Mouse (Mus musculus) liver, embryonic 13.5 days (tissue): ENCODE results near the gene Arl4c. TPM values are rescaled to one million over a fixed set of nuclear protein-coding genes. Genes with fewer than 3 reads are reported as not detected.
"Not testable (repeated sequence)": the region's sequence is repeated elsewhere in the genome, so short reads cannot be mapped to it uniquely, and the experiment has no call there.

Experiments
- ATAC-seq: fragments of 200-750 bp; cut with Nextera tagmentation; 2 replicates; pipeline ENCODE4 v1.8.0; 2017; ENCODE audit warnings: low read depth, mild to moderate bottlenecking, moderate number of reproducible peaks, moderate library complexity
- DNase-seq: peaks from one replicate; pipeline ENCODE4 v3.0.0; 2022
- H3K27ac ChIP-seq: fragments of 300-500 bp; sonication (generic); 2 replicates; pipeline ENCODE4 v1.5.1; 2015; ENCODE audit warnings: moderate library complexity, mild to moderate bottlenecking, inconsistent platforms
- H3K27me3 ChIP-seq: fragments of 300-500 bp; sonication (generic); 2 replicates; pipeline ENCODE4 v1.6.1; 2015; ENCODE audit warnings: mild to moderate bottlenecking, inconsistent platforms
- H3K36me3 ChIP-seq: fragments of 300-500 bp; sonication (generic); 2 replicates; pipeline ENCODE4 v1.6.1; 2015; ENCODE audit warnings: mild to moderate bottlenecking, inconsistent platforms
- H3K4me1 ChIP-seq: fragments of 300-500 bp; sonication (generic); replicated peaks from 2 replicates; pipeline ENCODE4 v1.6.1; 2015; ENCODE audit warnings: inconsistent platforms
- H3K4me2 ChIP-seq: fragments of 300-500 bp; sonication (generic); 2 replicates; pipeline ENCODE4 v1.6.1; 2015; ENCODE audit warnings: inconsistent platforms, mild to moderate bottlenecking, moderate library complexity
- H3K4me3 ChIP-seq: fragments of 300-500 bp; sonication (generic); replicated peaks from 2 replicates; pipeline ENCODE4 v1.5.1; 2015; ENCODE audit warnings: mild to moderate bottlenecking, inconsistent platforms
- H3K9ac ChIP-seq: fragments of 300-500 bp; sonication (generic); 2 replicates; pipeline ENCODE4 v1.6.1; 2015; ENCODE audit warnings: mild to moderate bottlenecking, inconsistent platforms
- H3K9me3 ChIP-seq: fragments of 300-500 bp; sonication (generic); replicated peaks from 2 replicates; pipeline ENCODE4 v1.6.1; 2016; ENCODE audit warnings: inconsistent platforms
- WGBS: fragments of 180-500 bp; shearing (Covaris S2); methylation state at CpG from one replicate; pipeline ENCODE4 v1.1.7; 2015; ENCODE audit not compliant: insufficient replicate concordance; 5-methylcytosine and 5-hydroxymethylcytosine counted together
- polyA plus RNA-seq: library from polyadenylated mRNA; unstranded; fragments of >200 nt; fragmentation: Nextera tagmentation; extraction: Ambion mirVana; gene quantifications from 2 replicates; pipeline ENCODE4 v1.2.1, GENCODE M21; 2015

Arl4c gene
- polyA plus RNA-seq, 1 experiment from 2014 or later, result 0.83 TPM

- WGBS, result 65% methylated on average over 3 of the region's 3 CpGs
- Histone ChIP-seq H3K27ac (no peak overlapping the region), H3K4me3 (no peak overlapping the region), H3K27me3 (no peaks in the 10 kb centered on the region), H3K9me3 (no peaks in the 10 kb centered on the region), H3K4me2 (no peak overlapping the region), H3K4me1 (peaks cover 10% of the 10 kb centered on the region), H3K9ac (no peak overlapping the region), H3K36me3 (no peaks in the 10 kb centered on the region)
- DNase-seq, result no peak
- no peak for ATAC-seq
Measured at GRCm38 (mm10) chr1:88641194-88641593, 60.8 kb downstream of the Arl4c start.

GRCm38 (mm10) chr1:88639432-88640281 is 62.4 kb downstream of the Arl4c start:
- ATAC-seq (no peak), DNase-seq (no peak)
- no peak overlapping the region for H3K4me2 ChIP-seq
- no peak overlapping the region for H3K4me3 ChIP-seq
- 30% methylated on average over 10 of the region's 10 CpGs for WGBS
- H3K9ac ChIP-seq, result no peak overlapping the region
- H3K4me1 ChIP-seq, result peaks cover 14% of the 10 kb centered on the region; the same call in 1 of the 2 replicates
- no peaks in the 10 kb centered on the region for H3K27me3 ChIP-seq
- H3K27ac ChIP-seq, result no peak overlapping the region
- H3K9me3 ChIP-seq, result no peaks in the 10 kb centered on the region
- no peaks in the 10 kb centered on the region for H3K36me3 ChIP-seq

GRCm38 (mm10) chr1:88638622-88639021 is 63.4 kb downstream of the Arl4c start:
- no peak overlapping the region for H3K27ac ChIP-seq

GRCm38 (mm10) chr1:88636579-88637161 is 65.4 kb downstream of the Arl4c start:
- H3K27me3 ChIP-seq, H3K4me3 ChIP-seq, H3K4me1 ChIP-seq, H3K27ac ChIP-seq, DNase-seq, H3K9ac ChIP-seq, H3K36me3 ChIP-seq, H3K9me3 ChIP-seq, ATAC-seq, H3K4me2 ChIP-seq: not testable (repeated sequence)
- 29% methylated on average over 2 of the region's 2 CpGs for WGBS

More at GRCm38 (mm10) chr1:88638622-88639021, 63.4 kb downstream of the Arl4c start:
- DNase-seq, result no peak
- 46% methylated on average over 4 of the region's 4 CpGs for WGBS
- Histone ChIP-seq H3K4me2 (no peak overlapping the region), H3K9me3 (no peaks in the 10 kb centered on the region), H3K4me1 (peaks cover 14% of the 10 kb centered on the region; the same call in 1 of the 2 replicates), H3K36me3 (no peaks in the 10 kb centered on the region), H3K9ac (no peak overlapping the region), H3K4me3 (no peak overlapping the region), H3K27me3 (no peaks in the 10 kb centered on the region)
- no peak for ATAC-seq

GRCm38 (mm10) chr1:88635659-88636058 is 66.4 kb downstream of the Arl4c start:
- DNase-seq (no peak), ATAC-seq (no peak)
- Histone ChIP-seq H3K4me3 (no peak overlapping the region), H3K27me3 (no peaks in the 10 kb centered on the region), H3K27ac (no peak overlapping the region), H3K4me2 (no peak overlapping the region), H3K9me3 (no peaks in the 10 kb centered on the region), H3K9ac (no peak overlapping the region), H3K36me3 (no peaks in the 10 kb centered on the region), H3K4me1 (peaks cover 9% of the 10 kb centered on the region; the same call in 1 of the 2 replicates)
- WGBS, result 25% methylated on average over 12 of the region's 12 CpGs

GRCm38 (mm10) chr1:88632851-88633250 is 69.2 kb downstream of the Arl4c start:
- ATAC-seq, result no peak
- no peaks in the 10 kb centered on the region for H3K27me3 ChIP-seq
- no peaks in the 10 kb centered on the region for H3K36me3 ChIP-seq
- H3K27ac ChIP-seq, result no peak overlapping the region
- H3K4me3 ChIP-seq, result no peak overlapping the region
- H3K4me2 ChIP-seq, result no peak overlapping the region
- DNase-seq, result no peak
- H3K9ac ChIP-seq, result no peak overlapping the region
- no peaks in the 10 kb centered on the region for H3K9me3 ChIP-seq
- 0 out of 2 replicates have a peak, but pooled peaks cover 6% of the 10 kb centered on the region for H3K4me1 ChIP-seq
- 64% methylated on average over 6 of the region's 6 CpGs for WGBS

GRCm38 (mm10) chr1:88629966-88630488 is 72.0 kb downstream of the Arl4c start:
- Histone ChIP-seq H3K9me3 (no peaks in the 10 kb centered on the region), H3K9ac (no peak overlapping the region), H3K27me3 (no peaks in the 10 kb centered on the region), H3K4me3 (no peak overlapping the region), H3K36me3 (no peaks in the 10 kb centered on the region), H3K4me1 (no peaks in the 10 kb centered on the region), H3K4me2 (no peak overlapping the region), H3K27ac (no peak overlapping the region)
- 24% methylated on average over 2 of the region's 2 CpGs for WGBS
- DNase-seq (no peak), ATAC-seq (no peak)

GRCm38 (mm10) chr1:88625190-88625589 is 76.8 kb downstream of the Arl4c start:
- H3K36me3 ChIP-seq, result no peaks in the 10 kb centered on the region
- H3K9ac ChIP-seq, result no peak overlapping the region
- DNase-seq (no peak), ATAC-seq (no peak)
- H3K27ac ChIP-seq, result no peak overlapping the region
- H3K4me3 ChIP-seq, result no peak overlapping the region
- 34% methylated on average over 1 of the region's 1 CpGs for whole genome bisulfite sequencing
- H3K4me2 ChIP-seq, result no peak overlapping the region
- no peaks in the 10 kb centered on the region for H3K27me3 ChIP-seq
- H3K9me3 ChIP-seq, result no peaks in the 10 kb centered on the region
- no peaks in the 10 kb centered on the region for H3K4me1 ChIP-seq

- Histone ChIP-seq H3K4me2 (no peak overlapping the region), H3K9ac (no peak overlapping the region), H3K4me1 (no peaks in the 10 kb centered on the region), H3K27me3 (no peaks in the 10 kb centered on the region), H3K36me3 (no peaks in the 10 kb centered on the region), H3K9me3 (no peaks in the 10 kb centered on the region), H3K27ac (no peak overlapping the region), H3K4me3 (no peak overlapping the region)
- DNase-seq (no peak), ATAC-seq (no peak)
- 75% methylated on average over 4 of the region's 4 CpGs for WGBS
Measured at GRCm38 (mm10) chr1:88624376-88624775, 77.6 kb downstream of the Arl4c start.

- Histone ChIP-seq H3K9me3 (no peaks in the 10 kb centered on the region), H3K27ac (no peak overlapping the region), H3K36me3 (no peaks in the 10 kb centered on the region), H3K4me3 (no peak overlapping the region), H3K27me3 (no peaks in the 10 kb centered on the region), H3K4me2 (no peak overlapping the region), H3K9ac (no peak overlapping the region), H3K4me1 (no peaks in the 10 kb centered on the region)
- no peak for DNase-seq
- WGBS, result 75% methylated on average over 8 of the region's 8 CpGs
- no peak for ATAC-seq
Measured at GRCm38 (mm10) chr1:88623541-88624115, 78.4 kb downstream of the Arl4c start.
